Mouse (Mus musculus): ENCODE results near the gene Pibf1. TPM values are rescaled to one million over a fixed set of nuclear protein-coding genes. Genes with fewer than 3 reads are reported as not detected.

Pibf1 gene
- total and polyA plus RNA-seq, 3 experiments: 11.8 to 24.7 (median 13.9) TPM

DNA sequence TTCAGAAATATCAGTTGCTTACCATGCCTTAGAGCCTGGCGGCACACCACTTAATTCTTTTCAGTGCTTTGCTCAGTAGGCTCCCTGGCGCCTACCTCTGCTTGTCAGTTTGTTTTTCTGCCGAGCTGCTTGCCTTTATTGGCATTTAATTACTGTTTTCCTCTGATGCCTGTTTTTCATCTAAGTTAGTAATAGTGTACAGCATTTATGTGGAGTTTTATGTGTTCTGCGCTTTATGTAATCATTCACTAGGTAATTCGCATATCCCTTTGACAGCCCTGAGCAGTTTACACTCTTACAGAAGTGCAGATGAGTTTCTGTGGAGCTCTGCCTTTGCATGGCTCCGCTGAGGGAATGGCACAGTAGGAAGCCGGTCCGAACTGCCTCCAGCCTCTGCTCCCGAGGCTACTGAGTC, 120.5 kb downstream of the Pibf1 start:
- dilution Hi-C loops (cut with MboI; ENCODE audit: extremely low pct_ligation_motif_present, extremely low pct_unique_long_range_greater_than_20kb, low sequenced_read_pairs): no loop called here
- Histone ChIP-seq H3K4me3 (replicated peaks in 1 of 3; ENCODE audit: low read depth in 2 of 3, low read length in 2 of 3, poor library complexity in 1 of 3) (no peak overlapping the region), H3K27ac (ENCODE audit: insufficient read depth, low read depth) (no peak overlapping the region), H3K4me2 (ENCODE audit: insufficient read depth, low read depth, poor library complexity, severe bottlenecking) (no peak overlapping the region), H3K9me3 (replicated peaks; ENCODE audit: low read length) (no peaks in the 10 kb centered on the region), H3K79me2 (replicated peaks; ENCODE audit: control insufficient read depth, extremely low read depth, insufficient read depth, poor library complexity, severe bottlenecking) (no peaks in the 10 kb centered on the region), H3K27me3 (replicated peaks) (no peaks in the 10 kb centered on the region), H3K4me1 (ENCODE audit: control insufficient read depth in 1 of 2, insufficient read depth in 2 of 2) (no peaks in the 10 kb centered on the region), H3K36me3 (replicated peaks in 1 of 2; ENCODE audit: control insufficient read depth in 1 of 2, insufficient read depth in 1 of 2, low read length in 1 of 2) (peaks cover 17 to 50% of the 10 kb centered on the region in 2 experiments), H3K9ac (ENCODE audit: insufficient read depth, low read depth) (no peak overlapping the region)
- TF ChIP-seq GABPA (IDR thresholded peaks at IDR 0.05; ENCODE audit: insufficient replicate concordance, low read depth, low read length) (no peak), ZC3H11A (IDR thresholded peaks at IDR 0.05; ENCODE audit: low read depth, low read length) (no peak), ZKSCAN1 (IDR thresholded peaks at IDR 0.05; ENCODE audit: borderline replicate concordance, low read depth, low read length) (no peak), SMC3 (IDR thresholded peaks at IDR 0.05; ENCODE audit: low read depth, low read length) (no peak), MAX (IDR thresholded peaks at IDR 0.05; ENCODE audit: low read length) (no peak), TCF12 (IDR thresholded peaks at IDR 0.05; ENCODE audit: low read depth, low read length) (no peak), MAZ (IDR thresholded peaks at IDR 0.05; ENCODE audit: low read depth, low read length) (no peak), KAT2A (IDR thresholded peaks at IDR 0.05; ENCODE audit: insufficient replicate concordance, low read length) (no peak), JUND (conservative IDR thresholded peaks at IDR 0.05; ENCODE audit: low read depth, low read length) (no peak), E2F4 (IDR thresholded peaks at IDR 0.05; ENCODE audit: insufficient replicate concordance, low read depth, low read length) (no peak), ZMIZ1 (IDR thresholded peaks at IDR 0.05; ENCODE audit: low read depth, low read length) (no peak), POLR2A (IDR thresholded peaks at IDR 0.05; ENCODE audit: low read depth, low read length) (no peak), ELF1 (IDR thresholded peaks at IDR 0.05; ENCODE audit: low read depth, low read length) (no peak), SIN3A (IDR thresholded peaks at IDR 0.05; ENCODE audit: low read length) (no peak), IRF4 (IDR thresholded peaks at IDR 0.05; ENCODE audit: low read depth, low read length) (no peak), BHLHE40 (IDR thresholded peaks at IDR 0.05; ENCODE audit: low read depth, low read length) (no peak), PAX5 (IDR thresholded peaks at IDR 0.05; ENCODE audit: low read length) (no peak), RAD21 (IDR thresholded peaks at IDR 0.05; ENCODE audit: low read depth, low read length) (no peak), CTCF (conservative IDR thresholded peaks at IDR 0.05 in 1 of 2, IDR thresholded peaks at IDR 0.05 in 1 of 2; ENCODE audit: low read depth in 2 of 2, low read length in 2 of 2) (no peak), RCOR1 (conservative IDR thresholded peaks at IDR 0.05; ENCODE audit: low read depth, low read length) (no peak)
- in situ Hi-C loops (cut with MboI; ENCODE audit: low pct_ligation_motif_present, low pct_unique_long_range_greater_than_20kb, low sequenced_read_pairs): no loop called here
- DNase-seq (ENCODE audit: extremely low read depth): no peak

DNA sequence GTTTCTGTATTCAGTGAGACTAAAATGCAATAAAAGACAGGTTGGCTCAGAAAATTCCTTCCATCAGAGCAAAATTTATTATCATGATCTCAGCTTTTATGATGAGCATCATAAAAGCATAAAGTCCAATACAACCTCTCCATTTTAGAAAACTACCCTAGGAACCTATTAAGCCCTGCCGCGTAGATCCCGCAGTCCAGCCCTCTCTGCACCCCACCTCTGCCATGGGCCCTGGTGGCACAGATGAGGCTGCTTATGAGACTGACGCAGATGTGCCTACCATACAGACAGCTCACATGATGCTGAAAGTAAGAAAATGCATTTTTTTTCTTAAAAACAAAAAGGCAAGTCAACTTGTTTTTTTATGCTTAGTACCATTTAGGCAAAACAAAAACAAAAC, 126.7 kb downstream of the Pibf1 start:
- no peak for TF ChIP-seq MAZ (IDR thresholded peaks at IDR 0.05; ENCODE audit: low read depth, low read length)
- no peak for TF ChIP-seq EP300 (IDR thresholded peaks at IDR 0.05; ENCODE audit: low read length)
- TF ChIP-seq ZC3H11A (IDR thresholded peaks at IDR 0.05; ENCODE audit: low read depth, low read length): no peak
- no peak for TF ChIP-seq UBTF (IDR thresholded peaks at IDR 0.05; ENCODE audit: low read depth, low read length)
- TF ChIP-seq KAT2A (IDR thresholded peaks at IDR 0.05; ENCODE audit: insufficient replicate concordance, low read length): no peak
- TF ChIP-seq SMC3 (IDR thresholded peaks at IDR 0.05; ENCODE audit: low read depth, low read length): no peak
- TF ChIP-seq PAX5 (IDR thresholded peaks at IDR 0.05; ENCODE audit: low read length): no peak
- no peak for TF ChIP-seq ELF1 (IDR thresholded peaks at IDR 0.05; ENCODE audit: low read depth, low read length)
- no peak for TF ChIP-seq SIN3A (IDR thresholded peaks at IDR 0.05; ENCODE audit: low read length)
- no peak for TF ChIP-seq TBP (conservative IDR thresholded peaks at IDR 0.05; ENCODE audit: low read depth, low read length)
- no peak for TF ChIP-seq CHD2 (IDR thresholded peaks at IDR 0.05; ENCODE audit: low read length)
- in situ Hi-C loops (cut with MboI; ENCODE audit: low pct_ligation_motif_present, low pct_unique_long_range_greater_than_20kb, low sequenced_read_pairs): no loop called here

More for the DNA sequence above, 126.7 kb downstream of the Pibf1 start:
- Histone ChIP-seq H3K4me1 (ENCODE audit: control insufficient read depth in 1 of 2, insufficient read depth in 2 of 2) (no peaks in the 10 kb centered on the region), H3K4me3 (replicated peaks in 1 of 3; ENCODE audit: low read depth in 2 of 3, low read length in 2 of 3, poor library complexity in 1 of 3) (no peak overlapping the region), H3K4me2 (ENCODE audit: insufficient read depth, low read depth, poor library complexity, severe bottlenecking) (no peak overlapping the region), H3K9ac (ENCODE audit: insufficient read depth, low read depth) (no peak overlapping the region), H3K27ac (ENCODE audit: insufficient read depth, low read depth) (no peak overlapping the region), H3K36me3 (replicated peaks in 1 of 2; ENCODE audit: control insufficient read depth in 1 of 2, insufficient read depth in 1 of 2, low read length in 1 of 2) (peaks cover 19 to 59% of the 10 kb centered on the region in 2 experiments), H3K27me3 (replicated peaks) (no peaks in the 10 kb centered on the region), H3K9me3 (replicated peaks; ENCODE audit: low read length) (no peaks in the 10 kb centered on the region), H3K79me2 (replicated peaks; ENCODE audit: control insufficient read depth, extremely low read depth, insufficient read depth, poor library complexity, severe bottlenecking) (no peaks in the 10 kb centered on the region)
- DNase-seq (ENCODE audit: extremely low read depth): no peak
- dilution Hi-C loops (cut with MboI; ENCODE audit: extremely low pct_ligation_motif_present, extremely low pct_unique_long_range_greater_than_20kb, low sequenced_read_pairs): no loop called here

Data from CH12.LX (cell line).